Mouse (Mus musculus): Measurements from ENCODE around the gene Krtap13-1.
"Not testable (repeated sequence)": the region's sequence is repeated elsewhere in the genome, so short reads cannot be mapped to it uniquely, and the experiment has no call there.

Krtap13-1 gene

GRCm38 (mm10) chr16:88728812-88729275 lies at the start of gene Krtap13-1:
Krtap13-1 (plus strand) TSS chr16:88728862.
- DNase-seq: no peak

DNA sequence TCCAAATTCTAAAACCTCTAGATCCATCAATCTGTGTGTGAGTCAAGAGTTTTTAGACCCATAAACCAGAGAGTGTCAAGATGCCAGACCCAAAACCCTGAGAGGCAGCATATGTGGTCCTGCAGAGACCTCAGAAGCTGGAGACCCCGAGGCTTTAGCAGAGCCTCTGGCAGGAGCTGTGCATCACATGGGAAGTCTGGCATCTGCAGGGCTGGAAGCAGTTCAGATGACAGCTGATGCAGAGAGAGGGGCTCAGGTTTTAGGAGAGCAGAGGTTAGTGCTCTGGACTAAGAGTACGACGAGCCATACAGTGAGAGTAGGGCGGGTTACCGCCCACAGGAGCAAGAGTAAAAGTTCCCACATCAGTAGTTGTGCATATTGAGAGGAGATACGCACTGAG lies 49.6 kb upstream of the Krtap13-1 start:
- no peak for DNase-seq

GRCm38 (mm10) chr16:88681282-88681681 lies 47.4 kb upstream of the Krtap13-1 start:
- no peak for DNase-seq

GRCm38 (mm10) chr16:88696256-88696655 lies 32.4 kb upstream of the Krtap13-1 start:
- DNase-seq: no peak

- no peak for DNase-seq
These were observed 27.4 kb upstream of the Krtap13-1 start for GRCm38 (mm10) chr16:88701072-88701864.

- no peak for DNase-seq
These were observed 21.1 kb upstream of the Krtap13-1 start, which contains the start of gene 2310061N02Rik for GRCm38 (mm10) chr16:88707496-88708012. 2310061N02Rik (minus strand) TSS chr16:88707962.

GRCm38 (mm10) chr16:88710757-88711156 lies 17.9 kb upstream of the Krtap13-1 start:
- DNase-seq: no peak

GRCm38 (mm10) chr16:88711245-88711644 lies 17.4 kb upstream of the Krtap13-1 start:
- DNase-seq: no peak

GRCm38 (mm10) chr16:88716549-88716948 lies 12.1 kb upstream of the Krtap13-1 start:
- DNase-seq: no peak

DNA sequence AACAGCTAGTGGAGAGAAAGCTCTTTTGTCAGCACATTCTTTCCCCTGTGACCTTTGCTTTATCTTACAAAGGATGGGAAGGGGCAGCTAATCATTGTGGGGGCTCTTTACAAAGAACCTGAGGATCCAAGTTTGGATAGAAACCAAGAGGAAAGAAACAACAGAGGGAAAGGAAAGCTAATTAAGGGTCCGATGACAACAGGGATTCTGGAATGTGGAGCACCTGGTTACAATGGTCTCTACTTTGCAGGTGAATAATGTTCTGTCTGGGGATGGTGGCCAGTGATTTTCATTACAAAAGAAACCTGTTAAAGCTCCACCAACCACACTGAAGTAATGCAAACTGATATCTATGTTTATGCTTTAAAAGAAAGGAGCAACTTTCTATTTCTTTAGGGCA lies 8.6 kb upstream of the Krtap13-1 start:
- DNase-seq: no peak

DNA sequence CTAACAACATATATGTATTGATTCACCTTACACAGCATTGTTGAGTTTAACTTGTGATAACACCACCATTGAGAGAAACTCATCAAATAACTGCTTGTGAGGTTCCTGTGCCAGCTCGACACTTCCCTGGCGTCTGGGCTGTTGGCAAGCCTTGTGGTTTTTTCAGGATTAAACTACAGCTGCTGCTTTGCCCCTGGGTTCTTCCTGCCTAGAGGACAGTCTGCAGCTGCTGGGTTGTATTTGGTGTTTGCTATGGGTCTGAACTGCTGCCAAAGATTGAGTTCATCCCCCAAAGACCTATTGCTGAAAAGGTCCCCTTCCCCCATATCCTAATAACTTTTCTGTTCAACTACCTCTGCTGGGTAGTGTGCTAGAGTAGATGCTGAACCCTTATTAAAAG lies 6.7 kb downstream of the Krtap13-1 start:
- DNase-seq: no peak

GRCm38 (mm10) chr16:88744750-88745340 lies 16.2 kb downstream of the Krtap13-1 start:
- DNase-seq: no peak

DNA sequence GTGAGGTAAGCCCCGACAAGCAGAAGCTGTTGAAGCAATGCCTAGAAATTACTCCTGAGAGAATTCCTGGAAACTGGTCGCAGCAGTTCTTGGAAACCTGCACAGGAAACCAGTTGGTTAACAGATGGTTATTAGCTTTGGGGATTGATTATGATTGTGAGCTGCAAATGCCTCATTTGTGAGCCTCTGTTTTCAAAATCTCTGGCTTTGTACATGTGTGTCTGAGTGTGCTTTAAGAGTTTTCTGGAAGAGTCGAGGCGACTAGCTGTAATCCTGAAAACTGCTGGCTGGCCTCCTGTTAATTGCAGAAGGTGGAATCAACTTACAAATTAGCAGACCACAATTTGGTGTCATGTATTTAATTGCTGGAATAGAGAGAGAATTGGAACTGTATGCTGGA lies 19.3 kb downstream of the Krtap13-1 start:
- DNase-seq: no peak

GRCm38 (mm10) chr16:88751535-88751934 lies 22.9 kb downstream of the Krtap13-1 start, which contains the start of gene Krtap13:
Krtap13 (minus strand) TSS chr16:88751635.
- not testable (repeated sequence) for DNase-seq

DNA sequence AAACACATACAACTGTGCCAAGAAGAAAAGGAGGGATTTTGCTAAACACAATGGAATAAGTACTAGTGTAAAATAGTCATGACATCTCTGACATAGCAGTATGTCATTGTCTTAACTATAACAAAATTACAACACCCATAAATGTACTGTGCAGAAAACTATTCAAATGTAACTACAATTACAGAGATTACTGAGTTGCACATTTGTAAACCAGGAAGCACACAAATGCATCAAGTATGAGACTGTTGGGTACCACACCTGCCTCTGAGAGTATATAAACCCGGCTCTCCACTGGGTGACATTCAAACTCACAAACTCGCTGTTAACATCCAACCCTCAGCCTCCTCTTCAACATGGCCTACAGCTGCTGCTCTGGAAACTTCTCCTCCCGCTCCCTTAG lies 29.9 kb downstream of the Krtap13-1 start, which contains the start of gene 2310034C09Rik:
Gene 2310034C09Rik (plus strand): TSS at position 301 of the 400 bp plus-strand sequence.
- DNase-seq: not testable (repeated sequence)

- DNase-seq: no peak
These were observed 45.4 kb downstream of the Krtap13-1 start, which contains the start of gene 2310057N15Rik for GRCm38 (mm10) chr16:88774106-88774505. 2310057N15Rik (minus strand) TSS chr16:88774206.

DNA sequence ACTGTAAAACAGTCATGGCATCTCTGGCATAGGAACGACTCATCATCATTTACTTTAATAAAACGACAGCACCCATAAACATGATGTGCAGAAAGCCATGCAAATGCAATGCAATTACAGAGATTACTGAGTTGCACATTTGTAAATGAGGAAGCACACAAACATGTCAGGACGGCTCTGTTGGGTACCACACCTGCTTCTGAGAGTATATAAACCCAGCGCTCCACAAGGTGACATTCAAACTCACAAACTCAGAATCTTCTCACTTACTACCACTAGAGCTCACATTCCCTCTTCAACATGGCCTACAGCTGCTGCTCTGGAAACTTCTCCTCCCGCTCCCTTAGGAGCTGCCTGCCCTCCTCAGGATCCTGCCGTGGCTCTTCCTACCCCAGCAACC lies 48.9 kb downstream of the Krtap13-1 start, which contains the start of gene Gm5965:
Gene Gm5965 (plus strand): TSS at position 301 of the 400 bp plus-strand sequence.
- no peak for DNase-seq

All from cerebellum, adult 11 months (tissue).